Mouse (Mus musculus) lung, postnatal 0 days (tissue): ENCODE measurements at regions not wholly inside any gene's neighbourhood (a gene's known extent, or its start where the extent isn't known, plus 50 kb on each side); places are given as distances from the start of the nearest gene placed in this dataset.

Experiments
- CTCF ChIP-seq: IDR thresholded peaks from 2 replicates; pipeline ENCODE4 v1.5.1; 2016; ENCODE audit warnings: antibody characterized with exemption, mild to moderate bottlenecking
- EP300 ChIP-seq: IDR thresholded peaks from 2 replicates; pipeline ENCODE4 v1.6.1; 2016; ENCODE audit warnings: antibody characterized with exemption, mild to moderate bottlenecking, control low read depth

DNA sequence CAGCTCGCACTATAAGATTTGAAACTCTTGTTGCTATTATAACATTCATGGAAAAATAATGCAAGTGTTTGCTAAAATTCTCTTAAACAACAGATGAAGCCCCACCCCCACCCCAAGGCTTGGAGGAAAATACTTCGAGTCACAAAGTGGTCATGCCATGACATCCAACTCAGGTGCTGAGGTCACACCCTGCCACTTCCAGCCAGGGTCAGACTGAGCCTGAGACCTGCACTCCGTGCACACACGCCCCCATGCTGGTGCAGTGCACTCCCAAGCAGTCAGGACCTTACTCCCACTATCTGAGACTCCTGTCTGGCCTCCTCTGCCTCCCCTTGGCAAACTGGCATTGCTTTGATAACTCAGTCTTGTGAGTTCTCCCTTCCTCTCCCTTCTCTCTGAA, 102.7 kb upstream of the Smad1 start:
- TF ChIP-seq CTCF (no peak), EP300 (no peak)
